Mouse (Mus musculus): Measurements from ENCODE around the gene Inpp5a. TPM values are rescaled to one million over a fixed set of nuclear protein-coding genes. Genes with fewer than 3 reads are reported as not detected.
"Not testable (repeated sequence)": the region's sequence is repeated elsewhere in the genome, so short reads cannot be mapped to it uniquely, and the experiment has no call there.

Gene Inpp5a
- polyA plus RNA-seq, 1 experiment from 2014 or later, result 16.4 TPM

DNA sequence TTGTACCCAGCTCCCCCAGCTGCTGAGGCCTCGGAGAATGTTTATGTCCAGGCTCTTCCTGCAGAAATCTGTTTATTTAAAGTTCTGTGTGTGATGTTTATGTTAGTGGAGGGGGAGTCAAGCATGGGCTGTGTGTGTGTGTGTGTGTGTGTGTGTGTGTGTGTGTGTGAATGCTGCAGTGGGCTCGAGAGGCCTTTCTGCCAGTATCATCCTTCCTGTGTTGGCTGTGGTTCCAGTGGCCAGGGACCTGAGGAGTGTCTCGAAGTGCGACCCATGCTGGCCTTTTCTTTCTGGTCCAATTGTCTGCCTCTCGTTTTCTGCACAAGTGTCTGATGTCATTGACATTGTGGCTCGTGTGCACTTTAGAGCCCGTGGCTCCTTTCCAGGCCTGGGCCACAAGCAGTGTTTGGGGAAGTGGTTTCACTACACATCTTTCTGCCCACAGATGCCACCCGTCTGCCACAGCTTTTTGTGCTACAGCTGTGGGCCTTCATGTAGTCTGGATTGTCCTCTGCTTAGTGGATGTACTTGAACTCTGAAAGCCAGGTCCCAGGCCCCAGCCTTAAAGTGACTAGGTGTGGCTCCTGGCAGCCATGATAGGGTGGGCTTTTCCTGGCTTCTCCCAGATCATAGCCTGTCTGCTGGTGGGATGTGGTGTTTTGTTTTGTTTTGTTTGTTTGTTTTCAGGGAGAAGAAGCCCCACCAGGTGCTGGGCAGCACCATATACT is 23.5 kb downstream of the Inpp5a start:
- H3K27me3 ChIP-seq, result no peaks in the 10 kb centered on the region
- H3K4me3 ChIP-seq, result no peak overlapping the region
- no peaks in the 10 kb centered on the region for H3K36me3 ChIP-seq
- no peak overlapping the region for H3K27ac ChIP-seq
- 59% methylated on average over 8 of the region's 8 CpGs for WGBS
- no peak for ATAC-seq (ENCODE audit: low FRiP score)
- no peaks in the 10 kb centered on the region for H3K9me3 ChIP-seq
- no peak overlapping the region for H3K4me2 ChIP-seq
- no peak overlapping the region for H3K9ac ChIP-seq
- peaks cover 36% of the 10 kb centered on the region for H3K4me1 ChIP-seq (replicated peaks)

DNA sequence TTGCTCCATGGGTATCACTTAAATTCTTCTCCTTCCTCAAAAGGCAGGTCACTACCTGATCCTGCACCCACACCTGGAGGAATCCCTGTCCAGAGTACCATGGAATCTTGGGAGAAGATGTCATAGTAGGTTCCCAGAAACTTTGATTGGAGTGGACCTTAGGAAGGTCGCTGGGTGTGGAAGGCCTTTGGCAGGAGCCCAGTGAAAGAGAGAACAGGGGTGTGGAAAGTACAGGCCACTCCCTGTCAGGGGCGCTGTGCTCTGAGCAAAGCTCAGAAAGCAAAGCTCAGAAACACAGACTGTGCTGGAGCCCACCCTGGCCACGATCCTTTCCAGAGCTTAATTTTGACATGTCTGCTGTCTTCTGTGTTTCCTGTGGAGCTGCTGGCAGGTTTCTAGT is 24.5 kb downstream of the Inpp5a start:
- H3K4me2 ChIP-seq, result no peak overlapping the region
- no peak overlapping the region for H3K9ac ChIP-seq
- H3K36me3 ChIP-seq, result no peaks in the 10 kb centered on the region
- WGBS, result 85% methylated on average over 3 of the region's 3 CpGs
- H3K27ac ChIP-seq, result no peak overlapping the region
- H3K9me3 ChIP-seq, result no peaks in the 10 kb centered on the region
- ATAC-seq (ENCODE audit: low FRiP score), result no peak
- peaks cover 36% of the 10 kb centered on the region for H3K4me1 ChIP-seq (replicated peaks)
- H3K27me3 ChIP-seq, result no peaks in the 10 kb centered on the region
- H3K4me3 ChIP-seq, result no peak overlapping the region

DNA sequence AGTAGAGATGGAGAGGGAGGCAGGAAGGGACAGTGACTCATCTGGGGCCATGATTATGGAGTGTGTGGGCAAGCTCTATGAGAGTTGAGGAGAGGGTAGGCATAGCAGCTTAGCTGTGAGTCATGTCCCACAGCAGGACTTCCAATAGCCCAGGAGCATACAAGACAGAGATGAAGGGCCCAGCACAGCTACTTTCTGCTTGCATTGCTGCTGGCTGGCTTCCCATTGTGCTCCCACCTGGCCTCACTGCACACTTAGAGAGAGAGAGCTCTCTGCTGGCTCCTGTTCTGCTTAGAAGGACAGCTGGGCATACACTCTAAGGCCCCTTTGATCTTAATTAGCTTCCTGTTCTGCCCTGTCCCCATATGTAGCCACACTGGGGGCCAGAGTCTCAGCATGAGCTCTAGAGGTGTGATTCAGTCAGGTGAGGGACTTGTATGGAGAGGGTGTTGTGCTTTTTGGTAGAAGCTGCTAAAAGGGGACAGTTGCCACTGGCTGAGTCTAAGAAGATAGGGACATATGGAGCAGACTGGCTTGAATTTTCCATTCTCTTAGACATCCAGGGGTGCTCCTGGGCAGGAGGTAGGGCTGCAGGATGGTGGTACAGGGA is 26.8 kb downstream of the Inpp5a start:
- Histone ChIP-seq H3K27ac (no peak overlapping the region), H3K27me3 (no peaks in the 10 kb centered on the region), H3K9ac (no peak overlapping the region), H3K36me3 (no peaks in the 10 kb centered on the region), H3K4me1 (replicated peaks) (peaks cover 29% of the 10 kb centered on the region), H3K9me3 (no peaks in the 10 kb centered on the region), H3K4me2 (no peak overlapping the region), H3K4me3 (no peak overlapping the region)
- ATAC-seq (ENCODE audit: low FRiP score), result no peak

DNA sequence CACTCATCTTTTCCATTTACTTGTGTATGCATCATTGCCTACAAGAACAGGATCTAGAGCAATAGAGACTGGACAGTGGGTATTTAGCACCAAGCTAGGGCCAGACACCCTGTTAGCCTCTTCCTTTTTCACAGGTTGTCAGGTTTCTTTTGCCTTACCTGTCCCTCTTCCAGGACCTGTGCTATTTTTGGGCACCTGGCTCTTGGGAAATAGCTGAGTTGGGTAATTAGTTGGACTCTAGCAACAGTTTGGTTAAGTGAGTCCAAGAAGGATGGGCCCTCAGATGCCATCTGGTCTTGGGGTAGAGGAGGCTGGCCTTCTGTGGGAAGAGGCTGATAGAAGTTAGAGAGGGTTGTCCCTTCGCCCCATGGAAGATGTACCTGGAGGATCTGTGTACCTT is 29.5 kb downstream of the Inpp5a start:
- Histone ChIP-seq H3K9me3 (no peaks in the 10 kb centered on the region), H3K4me1 (replicated peaks) (peaks cover 18% of the 10 kb centered on the region), H3K9ac (no peak overlapping the region), H3K4me3 (no peak overlapping the region), H3K36me3 (no peaks in the 10 kb centered on the region), H3K4me2 (no peak overlapping the region), H3K27ac (no peak overlapping the region), H3K27me3 (no peaks in the 10 kb centered on the region)
- 96% methylated on average over 1 of the region's 1 CpGs for WGBS
- ATAC-seq (ENCODE audit: low FRiP score), result no peak

DNA sequence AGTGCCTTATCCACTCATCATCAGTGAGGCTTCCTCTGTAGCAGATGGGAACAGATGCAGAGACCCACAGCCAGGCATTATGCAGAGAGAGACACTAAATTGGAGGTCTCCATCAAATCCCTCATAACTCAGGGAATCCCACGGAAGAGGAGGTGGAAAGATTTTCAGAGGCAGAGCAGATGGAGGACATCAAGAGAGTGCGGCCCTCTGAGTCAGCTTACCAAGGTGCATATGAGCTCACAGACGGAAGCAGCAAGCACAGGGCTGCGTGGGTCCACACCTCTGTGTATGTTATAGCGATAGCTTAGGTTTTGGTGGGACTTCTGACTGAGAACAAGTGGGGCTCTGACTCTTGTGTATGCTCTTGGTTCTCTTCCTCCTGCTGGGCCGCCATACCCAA is 33.9 kb downstream of the Inpp5a start:
- Histone ChIP-seq H3K27ac (no peak overlapping the region), H3K36me3 (peaks cover 4% of the 10 kb centered on the region; the same call in 1 of the 2 replicates), H3K4me2 (no peak overlapping the region), H3K4me1 (replicated peaks) (no peaks in the 10 kb centered on the region), H3K9me3 (no peaks in the 10 kb centered on the region), H3K27me3 (no peaks in the 10 kb centered on the region), H3K9ac (no peak overlapping the region), H3K4me3 (no peak overlapping the region)
- 94% methylated on average over 6 of the region's 6 CpGs for WGBS
- ATAC-seq (ENCODE audit: low FRiP score), result no peak

DNA sequence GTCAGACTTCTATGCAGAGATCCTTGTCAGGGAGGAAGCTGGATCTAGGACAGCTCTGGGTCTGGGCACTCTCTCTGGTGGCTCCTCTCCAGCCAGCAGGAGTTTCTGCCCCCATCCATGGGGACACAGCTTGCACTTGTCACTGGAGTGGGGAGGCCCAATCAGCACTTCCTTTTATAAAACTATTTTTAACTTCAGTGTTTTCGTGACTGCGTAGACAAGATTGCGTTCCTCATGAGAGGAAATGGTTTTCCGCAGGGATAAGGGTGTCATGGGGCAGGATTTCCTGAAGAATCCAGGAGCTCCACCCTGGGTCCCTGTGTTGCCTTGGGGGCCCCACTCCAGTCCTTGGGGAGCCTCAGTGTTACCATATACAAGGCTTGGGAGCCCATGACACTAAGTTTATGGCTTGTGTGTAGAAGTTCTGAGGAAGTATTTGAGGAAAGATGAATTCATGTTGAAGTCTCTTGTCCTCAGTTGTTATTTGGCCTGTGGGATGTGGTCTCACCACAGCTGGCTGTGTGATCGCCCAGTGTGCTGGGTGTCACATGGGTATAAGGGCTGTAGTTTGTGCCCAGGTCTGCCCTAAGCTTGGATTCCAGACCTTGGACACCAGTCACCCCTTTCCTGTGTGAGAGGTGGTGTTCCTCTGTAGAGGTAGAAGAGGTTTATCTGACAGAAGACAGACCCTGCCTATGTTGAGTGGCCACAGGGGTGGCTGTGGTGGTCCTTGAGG is 45.4 kb downstream of the Inpp5a start:
- Histone ChIP-seq H3K9ac (no peak overlapping the region), H3K27ac (no peak overlapping the region), H3K4me1 (replicated peaks) (peaks cover 17% of the 10 kb centered on the region), H3K4me2 (no peak overlapping the region), H3K27me3 (no peaks in the 10 kb centered on the region), H3K4me3 (no peak overlapping the region), H3K9me3 (no peaks in the 10 kb centered on the region; the same call in 1 of the 2 replicates), H3K36me3 (no peaks in the 10 kb centered on the region)
- 85% methylated on average over 5 of the region's 5 CpGs for WGBS
- ATAC-seq (ENCODE audit: low FRiP score), result no peak

DNA sequence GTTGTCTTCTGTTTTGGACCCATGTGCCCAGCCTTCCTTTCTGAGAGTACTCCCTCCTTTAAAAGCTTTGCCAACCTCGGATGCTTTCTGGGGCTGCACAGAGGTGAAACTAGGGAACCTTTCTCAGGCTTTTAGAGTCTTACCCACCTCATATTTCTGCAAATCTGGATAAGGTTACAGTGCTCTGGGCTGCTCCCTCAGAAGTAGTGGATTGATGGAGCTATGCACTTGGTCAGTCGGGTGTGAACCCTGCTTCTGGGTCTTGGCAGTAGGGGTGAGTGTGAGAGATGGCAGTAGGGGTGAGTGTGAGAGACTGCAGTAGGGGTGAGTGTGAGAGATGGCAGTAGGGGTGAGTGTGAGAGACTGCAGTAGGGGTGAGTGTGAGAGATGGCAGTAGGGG is 46.0 kb downstream of the Inpp5a start:
- peaks cover 17% of the 10 kb centered on the region for H3K4me1 ChIP-seq (replicated peaks)
- ATAC-seq (ENCODE audit: low FRiP score); H3K27me3 ChIP-seq; H3K4me3 ChIP-seq; H3K27ac ChIP-seq; H3K9ac ChIP-seq; H3K9me3 ChIP-seq; H3K36me3 ChIP-seq; H3K4me2 ChIP-seq: not testable (repeated sequence)
- 97% methylated on average over 2 of the region's 2 CpGs for WGBS

DNA sequence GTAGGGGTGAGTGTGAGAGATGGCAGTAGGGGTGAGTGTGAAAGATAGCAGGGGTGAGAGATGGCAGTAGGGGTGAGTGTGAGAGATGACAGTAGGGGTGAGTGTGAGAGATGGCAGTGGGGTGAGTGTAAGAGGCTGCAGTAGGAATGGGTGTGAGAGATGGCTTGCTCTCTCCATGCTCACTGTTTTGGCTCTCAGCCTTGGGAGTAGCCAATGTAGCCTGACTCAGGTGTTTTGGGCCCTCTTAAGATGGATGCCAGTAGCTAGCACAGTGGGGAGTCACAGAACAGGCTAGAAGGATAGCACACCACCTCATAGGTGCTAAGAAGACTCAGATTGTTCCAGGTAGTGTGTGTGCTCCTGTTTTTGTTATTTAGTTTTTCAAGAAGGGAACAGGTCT is 46.8 kb downstream of the Inpp5a start:
- Histone ChIP-seq H3K27me3 (no peaks in the 10 kb centered on the region), H3K4me2 (no peak overlapping the region), H3K4me1 (replicated peaks) (peaks cover 23% of the 10 kb centered on the region), H3K27ac (no peak overlapping the region), H3K9me3 (no peaks in the 10 kb centered on the region; the same call in 1 of the 2 replicates), H3K9ac (no peak overlapping the region), H3K36me3 (no peaks in the 10 kb centered on the region), H3K4me3 (no peak overlapping the region)
- ATAC-seq (ENCODE audit: low FRiP score), result no peak

DNA sequence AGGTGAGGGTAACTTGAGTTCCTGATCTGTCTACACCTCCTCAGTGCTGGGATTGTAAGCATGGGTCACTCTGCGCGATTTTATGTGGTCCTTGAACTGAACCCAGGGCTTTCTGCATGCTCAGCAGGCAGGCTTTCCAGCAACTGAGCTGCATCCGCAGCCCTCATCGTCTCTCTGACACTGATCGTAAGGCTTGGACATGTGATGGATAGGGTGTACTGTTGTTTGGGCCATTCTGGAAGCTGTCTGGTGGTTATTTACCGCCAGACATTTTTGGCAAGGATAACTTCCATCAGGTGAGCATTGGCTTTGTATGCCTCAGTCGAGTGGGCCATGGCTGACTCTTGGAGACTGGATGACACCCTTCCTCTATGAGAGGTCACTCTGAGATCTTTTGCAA is 48.0 kb downstream of the Inpp5a start:
- WGBS, result 79% methylated on average over 7 of the region's 7 CpGs
- H3K4me3 ChIP-seq, result no peak overlapping the region
- no peaks in the 10 kb centered on the region for H3K27me3 ChIP-seq
- ATAC-seq (ENCODE audit: low FRiP score), result no peak
- H3K36me3 ChIP-seq, result no peaks in the 10 kb centered on the region
- H3K9me3 ChIP-seq, result no peaks in the 10 kb centered on the region; the same call in 1 of the 2 replicates
- no peak overlapping the region for H3K27ac ChIP-seq
- H3K4me2 ChIP-seq, result no peak overlapping the region
- peaks cover 35% of the 10 kb centered on the region for H3K4me1 ChIP-seq (replicated peaks)
- no peak overlapping the region for H3K9ac ChIP-seq

DNA sequence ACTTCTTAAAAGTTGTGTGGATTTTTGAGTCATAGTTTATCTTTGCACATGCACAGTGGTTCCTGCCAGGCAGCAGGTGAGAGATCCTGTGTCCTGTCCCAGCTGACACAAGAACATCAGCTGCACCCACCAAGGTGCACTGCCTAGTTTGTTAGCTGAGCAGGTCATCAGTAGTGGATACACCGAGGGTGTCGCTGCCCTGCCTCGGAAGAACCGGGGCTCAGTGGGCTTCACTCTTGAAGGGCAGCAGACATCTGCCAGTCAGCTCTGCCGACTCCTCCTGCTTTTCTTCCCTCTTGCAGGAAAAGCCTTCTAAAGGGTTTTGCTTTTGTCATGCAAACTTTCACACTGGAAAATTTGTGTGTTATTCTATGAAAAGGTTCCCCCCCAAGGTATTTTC is 48.6 kb downstream of the Inpp5a start:
- 57% methylated on average over 5 of the region's 5 CpGs for WGBS
- no peak overlapping the region for H3K4me3 ChIP-seq
- peaks cover 36% of the 10 kb centered on the region for H3K4me1 ChIP-seq (replicated peaks)
- H3K27ac ChIP-seq, result no peak overlapping the region
- no peak overlapping the region for H3K4me2 ChIP-seq
- H3K9ac ChIP-seq, result no peak overlapping the region
- H3K36me3 ChIP-seq, result no peaks in the 10 kb centered on the region
- no peaks in the 10 kb centered on the region for H3K9me3 ChIP-seq
- H3K27me3 ChIP-seq, result no peaks in the 10 kb centered on the region
- no peak for ATAC-seq (ENCODE audit: low FRiP score)

DNA sequence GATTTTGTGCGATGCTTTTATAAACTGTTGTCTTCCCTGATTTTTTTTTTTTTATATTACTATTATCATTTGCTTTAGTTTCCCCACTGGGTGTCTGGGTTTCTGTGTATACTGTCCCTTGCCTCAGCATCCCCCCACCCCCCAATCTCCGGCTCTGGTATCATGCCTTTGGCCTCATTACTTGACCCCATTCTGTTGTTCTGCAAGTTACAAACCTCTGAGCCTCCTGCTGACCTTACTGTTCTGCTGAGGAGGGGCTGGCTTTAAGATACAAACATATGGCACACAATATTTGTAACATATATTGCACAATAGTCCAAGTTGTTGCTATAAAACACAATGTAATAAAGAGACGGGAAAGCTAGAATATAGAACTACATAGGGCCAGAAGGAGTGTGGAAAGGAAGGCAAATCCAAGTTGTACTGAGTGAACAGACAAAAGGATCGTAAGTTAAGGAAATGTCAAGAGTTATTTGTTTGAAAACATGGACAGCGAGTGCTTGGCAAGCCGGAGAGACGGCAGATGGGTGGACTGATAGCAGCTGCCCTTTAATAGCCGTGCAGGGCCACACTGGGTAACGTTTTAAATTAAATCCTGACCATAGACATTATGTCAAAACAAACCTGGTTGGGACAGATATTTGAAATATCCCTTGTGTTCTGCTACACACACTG is 49.2 kb downstream of the Inpp5a start:
- 40% methylated on average over 9 of the region's 9 CpGs for WGBS
- no peak overlapping the region for H3K4me3 ChIP-seq
- no peak for ATAC-seq (ENCODE audit: low FRiP score)

DNA sequence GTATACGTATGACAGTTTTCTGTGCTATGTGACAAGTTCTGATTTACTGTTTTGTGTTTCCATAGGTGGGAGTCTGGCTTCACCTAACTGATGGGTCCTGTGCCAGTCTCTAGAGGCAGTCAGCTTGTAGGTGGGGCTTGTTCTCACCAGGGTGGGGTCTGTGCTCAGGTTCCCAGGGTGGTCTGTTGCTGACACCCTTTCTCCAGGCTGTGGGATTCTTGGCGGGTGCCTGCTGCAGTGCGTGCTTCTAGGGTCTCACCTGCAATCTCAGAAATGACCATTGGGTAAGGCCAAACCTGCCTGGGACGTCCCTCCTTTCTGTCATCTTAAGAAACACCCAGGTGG is 49.7 kb downstream of the Inpp5a start:
- ATAC-seq (ENCODE audit: low FRiP score), result no peak
- H3K4me2 ChIP-seq, result no peak overlapping the region
- H3K36me3 ChIP-seq, result no peaks in the 10 kb centered on the region
- H3K9ac ChIP-seq, result no peak overlapping the region
- H3K4me3 ChIP-seq, result no peak overlapping the region
- no peaks in the 10 kb centered on the region for H3K9me3 ChIP-seq
- H3K27ac ChIP-seq, result no peak overlapping the region; the same call in 1 of the 2 replicates
- WGBS, result 74% methylated on average over 4 of the region's 4 CpGs
- H3K4me1 ChIP-seq (replicated peaks), result peaks cover 36% of the 10 kb centered on the region
- H3K27me3 ChIP-seq, result no peaks in the 10 kb centered on the region

More for the DNA sequence above, 49.2 kb downstream of the Inpp5a start:
- no peaks in the 10 kb centered on the region for H3K9me3 ChIP-seq
- no peaks in the 10 kb centered on the region for H3K27me3 ChIP-seq
- H3K4me2 ChIP-seq, result no peak overlapping the region
- H3K9ac ChIP-seq, result no peak overlapping the region
- H3K27ac ChIP-seq, result no peak overlapping the region; the same call in 1 of the 2 replicates
- H3K4me1 ChIP-seq (replicated peaks), result peaks cover 36% of the 10 kb centered on the region
- H3K36me3 ChIP-seq, result no peaks in the 10 kb centered on the region

Data from hindbrain, embryonic 13.5 days (tissue).